Mouse (Mus musculus) splenic B cell, adult 2 months (primary cell): ENCODE results near the gene Hist2h3c2.
"Not testable (repeated sequence)": the region's sequence is repeated elsewhere in the genome, so short reads cannot be mapped to it uniquely, and the experiment has no call there.

ENCODE experiments used
- DNase-seq: peaks from one replicate; pipeline ENCODE4 v3.0.0-alpha.2; 2011; ENCODE audit warnings: low read depth, low spot score
- H3K27me3 ChIP-seq: 2 replicates; pipeline ENCODE4 v1.6.1; 2012; ENCODE audit warnings: mild to moderate bottlenecking, low read length, moderate library complexity, mixed read lengths; ENCODE audit not compliant: control insufficient read depth, poor library complexity, insufficient read depth, severe bottlenecking
- H3K36me3 ChIP-seq: 2 replicates; pipeline ENCODE4 v1.6.1; 2012; ENCODE audit warnings: mild to moderate bottlenecking, low read length, moderate library complexity, mixed read lengths; ENCODE audit not compliant: control insufficient read depth, poor library complexity, insufficient read depth, severe bottlenecking

The Hist2h3c2 gene

GRCm38 (mm10) chr3:96230910-96231757 lies 7.8 kb downstream of the Hist2h3c2 start:
- no peak for DNase-seq
- Histone ChIP-seq H3K27me3 (no peaks in the 10 kb centered on the region), H3K36me3 (no peaks in the 10 kb centered on the region)

- DNase-seq, result no peak
- no peaks in the 10 kb centered on the region for H3K36me3 ChIP-seq
- no peaks in the 10 kb centered on the region for H3K27me3 ChIP-seq
These were observed 8.5 kb downstream of the Hist2h3c2 start for GRCm38 (mm10) chr3:96230404-96230803.

GRCm38 (mm10) chr3:96228828-96229227 lies 10.1 kb downstream of the Hist2h3c2 start:
- no peak for DNase-seq
- H3K27me3 ChIP-seq, result no peaks in the 10 kb centered on the region
- H3K36me3 ChIP-seq, result no peaks in the 10 kb centered on the region

GRCm38 (mm10) chr3:96226695-96227648 lies 12.0 kb downstream of the Hist2h3c2 start:
- no peaks in the 10 kb centered on the region for H3K27me3 ChIP-seq
- no peaks in the 10 kb centered on the region; the same call in 1 of the 2 replicates for H3K36me3 ChIP-seq
- DNase-seq, result no peak

- H3K36me3 ChIP-seq, result no peaks in the 10 kb centered on the region; the same call in 1 of the 2 replicates
- no peak for DNase-seq
- no peaks in the 10 kb centered on the region for H3K27me3 ChIP-seq
These were observed 13.5 kb downstream of the Hist2h3c2 start for GRCm38 (mm10) chr3:96225421-96225820.

GRCm38 (mm10) chr3:96222774-96223173 lies 16.2 kb downstream of the Hist2h3c2 start:
- Histone ChIP-seq H3K27me3 (no peaks in the 10 kb centered on the region), H3K36me3 (no peaks in the 10 kb centered on the region; the same call in 1 of the 2 replicates)

GRCm38 (mm10) chr3:96221640-96222038 lies 17.3 kb downstream of the Hist2h3c2 start:
- Histone ChIP-seq H3K27me3 (no peaks in the 10 kb centered on the region), H3K36me3 (no peaks in the 10 kb centered on the region; the same call in 1 of the 2 replicates)
- DNase-seq, result peak; percentile 35

More at GRCm38 (mm10) chr3:96222774-96223173, 16.2 kb downstream of the Hist2h3c2 start:
- DNase-seq, result no peak

- H3K36me3 ChIP-seq, result no peaks in the 10 kb centered on the region; the same call in 1 of the 2 replicates
- DNase-seq, result peak; percentile 96
- H3K27me3 ChIP-seq, result no peaks in the 10 kb centered on the region
These were observed 17.9 kb downstream of the Hist2h3c2 start, which contains the start of the genes Hist2h2ac and Hist2h2be for GRCm38 (mm10) chr3:96220765-96221639. Hist2h2ac (minus strand) TSS chr3:96220880. Hist2h2be (plus strand) TSS chr3:96221119.

- DNase-seq, result peak; percentile 58
- H3K36me3 ChIP-seq, H3K27me3 ChIP-seq: not testable (repeated sequence)
These were observed 18.7 kb downstream of the Hist2h3c2 start for GRCm38 (mm10) chr3:96220131-96220764.

GRCm38 (mm10) chr3:96219661-96220130 lies 19.2 kb downstream of the Hist2h3c2 start, which contains the start of the genes Bola1 and Hist2h2ab:
Bola1 (minus strand) TSS chr3:96219709.
Hist2h2ab (plus strand) TSS chr3:96219865.
- DNase-seq, result peak; percentile 89
- Histone ChIP-seq H3K27me3 (no peaks in the 10 kb centered on the region), H3K36me3 (no peaks in the 10 kb centered on the region; the same call in 1 of the 2 replicates)

- Histone ChIP-seq H3K36me3 (no peaks in the 10 kb centered on the region; the same call in 1 of the 2 replicates), H3K27me3 (no peaks in the 10 kb centered on the region)
- DNase-seq, result peak; percentile 75
These were observed 19.7 kb downstream of the Hist2h3c2 start for GRCm38 (mm10) chr3:96219191-96219641.

GRCm38 (mm10) chr3:96209242-96209641 lies 29.7 kb downstream of the Hist2h3c2 start:
- DNase-seq, result no peak
- Histone ChIP-seq H3K36me3 (no peaks in the 10 kb centered on the region), H3K27me3 (no peaks in the 10 kb centered on the region)

- H3K27me3 ChIP-seq, result no peaks in the 10 kb centered on the region
- DNase-seq, result no peak
- no peaks in the 10 kb centered on the region for H3K36me3 ChIP-seq
These were observed 31.1 kb downstream of the Hist2h3c2 start for GRCm38 (mm10) chr3:96207819-96208218.
